Mouse (Mus musculus): Measurements from ENCODE around the gene Myo7a. TPM values are rescaled to one million over a fixed set of nuclear protein-coding genes. Genes with fewer than 3 reads are reported as not detected.

Myo7a gene
- total and polyA plus RNA-seq, 3 experiments: 11.3 to 28.0 (median 12.9) TPM

- Histone ChIP-seq H3K9me3 (replicated peaks; ENCODE audit: low read length) (no peaks in the 10 kb centered on the region), H3K27ac (ENCODE audit: insufficient read depth, low read depth) (no peak overlapping the region), H3K79me2 (replicated peaks; ENCODE audit: control insufficient read depth, extremely low read depth, insufficient read depth, poor library complexity, severe bottlenecking) (no peaks in the 10 kb centered on the region), H3K9ac (ENCODE audit: insufficient read depth, low read depth) (no peak overlapping the region), H3K4me2 (ENCODE audit: insufficient read depth, low read depth, poor library complexity, severe bottlenecking) (no peak overlapping the region), H3K36me3 (replicated peaks in 1 of 2; ENCODE audit: control insufficient read depth in 1 of 2, insufficient read depth in 1 of 2, low read length in 1 of 2) (no peaks in the 10 kb centered on the region), H3K27me3 (replicated peaks) (peaks cover 29% of the 10 kb centered on the region), H3K4me3 (replicated peaks in 1 of 3; ENCODE audit: low read depth in 2 of 3, low read length in 2 of 3, poor library complexity in 1 of 3) (no peak overlapping the region), H3K4me1 (ENCODE audit: control insufficient read depth in 1 of 2, insufficient read depth in 2 of 2) (peaks cover 0 to 5% of the 10 kb centered on the region in 2 experiments; a peak in 2 of 4 replicates)
- in situ Hi-C loops (cut with MboI; ENCODE audit: low pct_ligation_motif_present, low pct_unique_long_range_greater_than_20kb, low sequenced_read_pairs): loop anchor here (5.0 kb wide), 1 partner anchor 52 kb away; no protein-coding TSS in a partner anchor
- TF ChIP-seq MAZ (IDR thresholded peaks at IDR 0.05; ENCODE audit: low read depth, low read length) (no peak), GABPA (IDR thresholded peaks at IDR 0.05; ENCODE audit: insufficient replicate concordance, low read depth, low read length) (no peak), TCF12 (IDR thresholded peaks at IDR 0.05; ENCODE audit: low read depth, low read length) (no peak), CHD2 (IDR thresholded peaks at IDR 0.05; ENCODE audit: low read length) (no peak), ZNF384 (IDR thresholded peaks at IDR 0.05; ENCODE audit: low read depth, low read length) (no peak), ETS1 (conservative IDR thresholded peaks at IDR 0.05; ENCODE audit: low read depth, low read length) (no peak), EP300 (IDR thresholded peaks at IDR 0.05; ENCODE audit: low read length) (no peak), PAX5 (IDR thresholded peaks at IDR 0.05; ENCODE audit: low read length) (no peak), RAD21 (IDR thresholded peaks at IDR 0.05; ENCODE audit: low read depth, low read length) (no peak), NELFE (IDR thresholded peaks at IDR 0.05; ENCODE audit: low read depth, low read length) (no peak), MXI1 (IDR thresholded peaks at IDR 0.05; ENCODE audit: low read depth, low read length) (no peak), POLR2AphosphoS2 (IDR thresholded peaks at IDR 0.05; ENCODE audit: low read depth, low read length) (no peak), MEF2A (IDR thresholded peaks at IDR 0.05; ENCODE audit: borderline replicate concordance, low read depth, low read length) (no peak)
- DNase-seq (ENCODE audit: extremely low read depth): no peak
- dilution Hi-C loops (cut with MboI; ENCODE audit: extremely low pct_ligation_motif_present, extremely low pct_unique_long_range_greater_than_20kb, low sequenced_read_pairs): no loop called here
Measured at GRCm38 (mm10) chr7:98140597-98140996, 21.3 kb upstream of the Myo7a start.

GRCm38 (mm10) chr7:98139216-98139615 is 19.9 kb upstream of the Myo7a start:
- Histone ChIP-seq H3K36me3 (replicated peaks in 1 of 2; ENCODE audit: control insufficient read depth in 1 of 2, insufficient read depth in 1 of 2, low read length in 1 of 2) (no peaks in the 10 kb centered on the region), H3K9ac (ENCODE audit: insufficient read depth, low read depth) (no peak overlapping the region), H3K9me3 (replicated peaks; ENCODE audit: low read length) (no peaks in the 10 kb centered on the region), H3K27ac (ENCODE audit: insufficient read depth, low read depth) (no peak overlapping the region), H3K4me1 (ENCODE audit: control insufficient read depth in 1 of 2, insufficient read depth in 2 of 2) (peaks cover 0 to 5% of the 10 kb centered on the region in 2 experiments; a peak in 2 of 4 replicates), H3K4me2 (ENCODE audit: insufficient read depth, low read depth, poor library complexity, severe bottlenecking) (no peak overlapping the region), H3K27me3 (replicated peaks) (peaks cover 38% of the 10 kb centered on the region), H3K4me3 (replicated peaks in 1 of 3; ENCODE audit: low read depth in 2 of 3, low read length in 2 of 3, poor library complexity in 1 of 3) (no peak overlapping the region), H3K79me2 (replicated peaks; ENCODE audit: control insufficient read depth, extremely low read depth, insufficient read depth, poor library complexity, severe bottlenecking) (no peaks in the 10 kb centered on the region)
- dilution Hi-C loops (cut with MboI; ENCODE audit: extremely low pct_ligation_motif_present, extremely low pct_unique_long_range_greater_than_20kb, low sequenced_read_pairs) (no loop called here), in situ Hi-C loops (cut with MboI; ENCODE audit: low pct_ligation_motif_present, low pct_unique_long_range_greater_than_20kb, low sequenced_read_pairs) (no loop called here)
- DNase-seq (ENCODE audit: extremely low read depth): no peak
- TF ChIP-seq SMC3 (IDR thresholded peaks at IDR 0.05; ENCODE audit: low read depth, low read length) (no peak), IRF4 (IDR thresholded peaks at IDR 0.05; ENCODE audit: low read depth, low read length) (no peak), E2F4 (IDR thresholded peaks at IDR 0.05; ENCODE audit: insufficient replicate concordance, low read depth, low read length) (no peak), RCOR1 (conservative IDR thresholded peaks at IDR 0.05; ENCODE audit: low read depth, low read length) (no peak), NRF1 (IDR thresholded peaks at IDR 0.05; ENCODE audit: low read depth, low read length) (no peak), ETS1 (conservative IDR thresholded peaks at IDR 0.05; ENCODE audit: low read depth, low read length) (no peak), MAX (IDR thresholded peaks at IDR 0.05; ENCODE audit: low read length) (no peak), CHD2 (IDR thresholded peaks at IDR 0.05; ENCODE audit: low read length) (no peak), BHLHE40 (IDR thresholded peaks at IDR 0.05; ENCODE audit: low read depth, low read length) (no peak), GABPA (IDR thresholded peaks at IDR 0.05; ENCODE audit: insufficient replicate concordance, low read depth, low read length) (no peak), CTCF (conservative IDR thresholded peaks at IDR 0.05 in 1 of 2, IDR thresholded peaks at IDR 0.05 in 1 of 2; ENCODE audit: low read depth in 2 of 2, low read length in 2 of 2) (no peak), MAZ (IDR thresholded peaks at IDR 0.05; ENCODE audit: low read depth, low read length) (no peak), KAT2A (IDR thresholded peaks at IDR 0.05; ENCODE audit: insufficient replicate concordance, low read length) (no peak), JUN (IDR thresholded peaks at IDR 0.05; ENCODE audit: insufficient read depth, low read depth, low read length) (no peak), ELF1 (IDR thresholded peaks at IDR 0.05; ENCODE audit: low read depth, low read length) (no peak), JUND (conservative IDR thresholded peaks at IDR 0.05; ENCODE audit: low read depth, low read length) (no peak), POLR2A (IDR thresholded peaks at IDR 0.05; ENCODE audit: low read depth, low read length) (no peak), RAD21 (IDR thresholded peaks at IDR 0.05; ENCODE audit: low read depth, low read length) (no peak), MEF2A (IDR thresholded peaks at IDR 0.05; ENCODE audit: borderline replicate concordance, low read depth, low read length) (no peak), ZNF384 (IDR thresholded peaks at IDR 0.05; ENCODE audit: low read depth, low read length) (no peak)

Measured in CH12.LX (cell line).